Mouse (Mus musculus): ENCODE measurements at regions not wholly inside any gene's neighbourhood (a gene's known extent, or its start where the extent isn't known, plus 50 kb on each side); places are given as distances from the start of the nearest gene placed in this dataset.
"Not testable (repeated sequence)": the region's sequence is repeated elsewhere in the genome, so short reads cannot be mapped to it uniquely, and the experiment has no call there.

DNA sequence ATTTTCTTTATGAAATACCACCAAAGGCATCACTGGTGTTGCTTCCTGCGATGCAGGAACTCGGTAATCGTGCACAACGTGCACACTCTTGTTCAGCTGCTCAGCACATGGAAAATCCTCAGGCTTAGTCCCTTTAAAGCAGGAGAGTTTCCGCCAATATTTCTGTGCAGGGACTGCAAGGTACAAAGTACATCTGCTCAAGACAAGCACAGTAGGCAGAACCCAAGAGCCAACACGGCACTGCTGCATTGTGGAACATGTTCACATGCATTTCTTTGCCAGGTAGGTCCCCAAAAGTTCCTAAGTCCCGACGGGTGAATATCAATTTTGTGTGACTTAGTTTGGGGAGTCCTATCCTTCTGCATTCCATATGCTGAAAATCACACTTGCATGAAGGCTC, 808.0 kb upstream of the Pou3f3 start:
- DNase-seq: no peak

- DNase-seq: no peak
Observed at GRCm38 (mm10) chr1:41888213-41888612, 807.4 kb upstream of the Pou3f3 start.

GRCm38 (mm10) chr1:41888966-41889365, 806.6 kb upstream of the Pou3f3 start:
- DNase-seq: peak; percentile 10

- DNase-seq: no peak
Observed at GRCm38 (mm10) chr1:41889940-41890339, 805.6 kb upstream of the Pou3f3 start.

DNA sequence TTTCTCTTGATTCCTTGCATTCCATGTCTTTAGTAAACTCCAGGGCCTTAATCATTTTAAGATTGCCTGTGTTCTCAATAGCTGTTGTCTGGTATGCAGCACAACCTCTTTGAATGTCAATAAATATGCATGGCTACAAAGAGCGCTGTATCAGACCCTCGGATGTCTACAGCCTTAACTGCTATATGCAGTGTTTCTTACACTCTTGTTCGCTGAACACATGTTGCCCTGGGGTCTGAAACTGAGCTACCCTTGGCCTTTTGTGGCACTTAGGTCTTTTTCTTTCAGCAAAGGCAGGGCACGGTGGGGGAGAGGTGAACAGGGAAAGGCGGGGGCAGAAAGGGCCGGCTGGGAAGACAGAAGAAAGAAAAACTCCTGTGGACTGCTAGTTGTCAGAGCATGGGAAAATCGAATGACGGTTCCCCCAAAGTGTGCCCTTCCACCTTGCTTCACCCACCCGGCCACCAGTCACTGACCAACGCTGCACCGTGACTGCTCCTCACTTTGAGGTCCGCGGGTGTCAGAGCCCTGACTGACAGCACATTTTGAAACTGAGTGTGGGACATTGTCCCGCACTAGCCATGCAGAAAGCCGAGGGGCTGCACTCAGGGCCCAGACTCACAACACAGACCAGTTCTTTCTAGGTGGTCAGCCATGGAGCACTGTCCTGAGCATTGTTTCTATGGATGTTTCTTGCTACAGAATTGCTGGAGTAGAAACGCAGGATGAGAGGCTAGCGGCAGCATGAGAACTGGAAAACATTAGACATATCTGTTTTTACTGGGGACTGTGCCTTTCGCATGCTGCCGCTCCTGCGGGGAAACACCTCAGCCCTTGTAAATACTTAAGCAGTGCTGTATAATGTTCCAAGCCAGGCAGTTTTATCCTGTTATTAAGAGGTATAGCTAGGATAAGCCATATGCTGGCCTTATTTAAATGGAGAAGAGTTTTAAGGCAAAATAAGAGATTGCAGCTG, 804.6 kb upstream of the Pou3f3 start:
- no peak for DNase-seq

DNA sequence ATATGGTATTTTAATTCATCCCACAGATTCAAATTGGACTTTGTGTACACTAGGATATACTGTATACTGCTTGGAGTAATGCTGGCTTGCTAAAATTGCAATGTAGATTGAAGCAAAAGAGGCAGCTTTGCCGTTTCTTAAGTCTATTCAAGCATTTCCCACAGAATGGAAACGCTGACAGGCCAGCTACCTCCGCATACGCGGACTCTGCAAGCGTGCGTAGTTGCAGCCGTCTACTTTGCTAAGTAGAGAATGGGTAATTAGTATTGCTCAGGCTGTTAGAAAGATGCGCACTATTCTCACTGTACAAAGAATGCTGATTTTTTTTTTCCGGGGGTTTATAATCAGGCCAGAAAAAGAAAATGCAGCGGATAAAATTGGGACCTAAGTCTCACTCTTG, 803.8 kb upstream of the Pou3f3 start:
- no peak for DNase-seq

- peak; percentile 6 for DNase-seq
Observed at GRCm38 (mm10) chr1:41892376-41892775, 803.2 kb upstream of the Pou3f3 start.

DNA sequence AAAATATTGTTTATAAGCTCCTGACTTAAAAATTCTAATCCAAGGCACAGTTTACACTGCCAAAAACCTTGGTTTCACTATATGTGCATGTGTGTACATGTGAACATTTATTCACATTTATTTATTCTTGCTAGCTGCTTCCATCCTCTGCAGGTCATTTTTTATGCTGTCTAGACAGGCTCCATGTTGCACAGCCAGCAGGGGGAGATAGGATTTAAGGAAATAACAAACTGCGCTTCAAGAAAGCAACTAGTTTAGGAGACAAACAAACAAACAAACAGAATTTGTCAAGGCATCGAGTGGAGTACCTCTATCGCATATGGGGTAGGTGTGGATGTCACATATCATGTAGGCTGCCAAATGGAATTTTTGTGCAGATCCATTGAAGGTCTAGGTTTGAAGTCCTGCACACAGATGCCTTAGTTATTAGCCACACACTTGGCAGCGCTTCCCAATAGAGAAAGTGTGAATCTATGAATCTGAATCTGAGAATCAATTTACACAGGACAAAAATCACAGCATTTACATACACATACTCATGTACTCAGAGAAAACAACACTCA, 797.7 kb upstream of the Pou3f3 start:
- peak; percentile 20 for DNase-seq

- no peak for DNase-seq
Observed at GRCm38 (mm10) chr1:41900370-41900769, 795.2 kb upstream of the Pou3f3 start.

DNA sequence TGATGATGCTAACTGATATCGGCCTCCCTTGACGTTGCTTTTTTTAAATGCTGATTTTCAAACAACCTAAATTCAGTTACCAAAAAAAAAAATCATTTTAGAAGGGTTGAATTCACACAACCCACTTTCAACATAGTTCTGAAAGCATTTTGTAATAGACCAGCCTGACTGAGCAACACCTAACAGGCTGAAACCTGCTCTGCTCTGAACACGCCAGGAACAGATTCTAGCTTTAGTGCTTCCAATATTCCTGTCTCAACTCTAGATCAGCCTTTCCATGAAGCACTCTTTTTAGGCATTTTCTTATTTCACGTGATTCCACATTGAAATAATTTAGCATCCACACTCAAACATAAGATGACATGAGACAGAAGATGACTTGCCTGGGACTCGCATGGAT, 789.6 kb upstream of the Pou3f3 start:
- no peak for DNase-seq

- DNase-seq: no peak
Observed at GRCm38 (mm10) chr1:41908001-41908807, 787.4 kb upstream of the Pou3f3 start.

DNA sequence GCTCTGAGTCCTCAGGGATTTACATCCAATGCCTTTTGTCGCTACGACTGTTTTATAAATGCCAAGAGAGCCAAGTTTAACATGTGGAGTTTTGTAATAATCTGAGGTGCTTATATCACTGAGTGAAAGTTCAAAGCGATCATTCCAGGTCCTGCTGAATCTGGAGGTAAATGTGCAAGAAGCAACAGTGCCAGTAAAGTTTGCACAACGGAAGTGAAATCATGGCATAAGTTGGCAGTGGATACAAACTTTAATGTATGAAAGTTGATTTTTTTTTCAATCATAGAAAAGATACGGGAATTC, 786.8 kb upstream of the Pou3f3 start:
- DNase-seq: no peak

DNA sequence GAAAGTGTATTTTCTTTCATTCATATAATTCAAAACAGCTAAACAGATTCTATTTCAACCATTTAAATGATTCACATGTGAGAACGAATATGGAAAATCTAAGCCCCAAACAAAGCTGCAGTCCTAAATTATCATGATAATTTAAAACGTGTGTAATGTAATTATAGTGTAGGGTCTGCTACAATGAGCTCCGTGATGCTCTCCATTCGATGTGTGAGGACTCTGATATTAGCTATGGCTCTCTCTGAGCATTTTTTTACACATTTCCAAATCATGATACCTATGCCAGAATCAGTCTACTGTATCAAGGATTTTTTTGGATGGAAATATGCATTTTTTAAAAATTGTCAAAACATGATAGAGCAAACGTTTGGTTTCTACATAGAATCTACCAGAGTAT, 785.8 kb upstream of the Pou3f3 start:
- no peak for DNase-seq

- no peak for DNase-seq
Observed at GRCm38 (mm10) chr1:41916730-41917347, 778.7 kb upstream of the Pou3f3 start.

DNA sequence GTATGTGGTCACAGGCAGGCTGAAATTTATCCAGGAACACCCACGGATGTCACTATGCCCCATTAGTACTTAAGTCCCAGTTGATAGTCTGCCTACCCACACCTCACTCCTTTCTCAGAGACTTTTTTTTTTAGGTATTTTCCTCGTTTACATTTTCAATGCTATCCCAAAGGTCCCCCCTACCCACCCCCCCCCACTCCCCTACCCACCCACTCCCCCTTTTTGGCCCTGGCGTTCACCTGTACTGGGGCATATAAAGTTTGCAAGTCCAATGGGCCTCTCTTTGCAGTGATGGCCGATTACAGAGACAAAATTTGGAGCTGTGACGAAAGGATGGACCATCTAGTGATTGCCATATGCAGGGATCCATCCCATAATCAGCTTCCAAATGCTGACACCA, 777.8 kb upstream of the Pou3f3 start:
- not testable (repeated sequence) for DNase-seq

- no peak for DNase-seq
Observed at GRCm38 (mm10) chr1:41918394-41919262, 776.9 kb upstream of the Pou3f3 start.

DNA sequence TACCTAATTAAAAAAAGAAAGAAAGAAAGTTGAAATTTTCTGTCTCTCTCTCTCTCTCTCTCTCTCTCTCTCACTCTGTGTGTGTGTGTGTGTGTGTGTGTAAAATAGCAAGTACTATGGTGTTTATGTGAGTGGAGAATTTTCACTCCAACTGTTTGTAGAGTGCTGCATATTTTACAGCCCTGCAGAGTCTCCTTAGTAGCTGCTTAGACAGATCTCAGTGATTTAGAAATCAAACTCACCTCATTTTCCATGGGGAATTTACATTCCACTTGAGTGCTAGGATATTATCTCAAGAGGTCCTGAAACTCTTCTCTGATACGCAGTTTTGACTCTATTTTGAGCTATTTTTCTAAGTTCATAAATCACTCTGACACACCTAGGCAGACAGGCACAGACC, 761.8 kb upstream of the Pou3f3 start:
- DNase-seq: no peak

DNA sequence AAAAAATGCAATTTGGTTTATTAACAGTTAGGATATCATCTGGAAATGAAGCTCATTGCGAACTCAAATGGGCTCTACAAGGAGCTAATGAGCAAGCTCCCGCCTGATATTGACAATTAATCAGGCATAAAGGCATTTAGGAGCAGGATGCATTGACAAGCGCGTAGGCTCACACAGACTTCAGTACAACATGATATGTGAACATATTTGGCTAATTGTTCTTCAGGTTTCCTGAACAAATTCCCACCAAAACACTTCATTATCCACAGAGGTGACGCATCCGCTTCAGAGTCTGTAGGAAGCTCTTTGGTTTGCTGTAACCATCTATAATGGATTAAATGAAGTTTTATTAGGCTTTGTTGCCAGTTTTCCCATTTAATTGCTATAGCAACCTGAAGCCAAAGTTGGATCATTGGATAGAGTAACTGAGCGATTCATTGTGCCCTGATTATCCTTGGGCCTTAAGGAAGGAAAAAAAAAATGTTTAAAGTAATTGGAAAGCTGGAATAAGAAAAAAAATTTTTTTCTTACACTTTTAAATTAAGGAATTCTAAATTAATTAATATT, 759.6 kb upstream of the Pou3f3 start:
- DNase-seq: no peak

GRCm38 (mm10) chr1:41960982-41961381, 734.6 kb upstream of the Pou3f3 start:
- DNase-seq: no peak

GRCm38 (mm10) chr1:41981545-41981944, 714.0 kb upstream of the Pou3f3 start:
- no peak for DNase-seq

DNA sequence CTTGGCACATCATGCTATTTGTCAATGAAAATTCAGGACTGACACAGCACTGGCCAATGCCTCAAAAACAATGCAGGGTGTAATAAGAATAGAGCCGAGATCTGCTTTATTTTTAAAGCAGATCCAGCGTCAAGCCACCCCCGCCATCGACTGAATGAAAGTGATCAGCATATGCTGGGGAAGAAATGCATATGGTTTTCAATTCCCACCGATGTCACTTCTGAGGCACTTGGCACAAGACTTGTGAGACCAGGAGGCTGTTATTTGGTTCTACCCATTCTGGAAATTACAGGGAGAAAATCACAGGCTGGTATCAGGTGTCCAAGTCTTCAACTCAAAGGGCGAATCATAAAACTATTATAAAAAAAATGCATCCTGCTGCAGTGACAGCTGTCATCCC, 689.3 kb upstream of the Pou3f3 start:
- DNase-seq: no peak

DNA sequence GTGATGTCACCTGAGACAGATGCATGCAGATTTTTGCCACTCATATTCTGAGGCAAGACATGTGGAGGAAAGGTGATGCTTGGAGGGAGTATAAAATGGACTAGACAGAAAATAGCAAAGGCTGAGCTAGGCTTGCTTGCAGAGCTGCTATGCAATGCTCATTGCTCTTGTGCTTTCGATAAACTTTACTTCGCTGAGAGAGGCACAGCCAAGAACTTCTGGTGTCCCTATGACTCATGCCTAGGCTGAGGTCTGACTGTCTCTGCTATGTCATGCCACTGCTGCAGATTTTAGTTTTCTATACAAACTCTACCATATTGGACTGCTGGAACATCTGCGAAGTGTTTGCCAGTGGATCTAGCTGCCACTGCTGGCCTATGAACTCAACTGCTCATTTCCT, 687.5 kb upstream of the Pou3f3 start:
- DNase-seq: no peak
